Comparison of ENCODE assay signal across 31 mouse cellular contexts in the genomic region with DNA sequence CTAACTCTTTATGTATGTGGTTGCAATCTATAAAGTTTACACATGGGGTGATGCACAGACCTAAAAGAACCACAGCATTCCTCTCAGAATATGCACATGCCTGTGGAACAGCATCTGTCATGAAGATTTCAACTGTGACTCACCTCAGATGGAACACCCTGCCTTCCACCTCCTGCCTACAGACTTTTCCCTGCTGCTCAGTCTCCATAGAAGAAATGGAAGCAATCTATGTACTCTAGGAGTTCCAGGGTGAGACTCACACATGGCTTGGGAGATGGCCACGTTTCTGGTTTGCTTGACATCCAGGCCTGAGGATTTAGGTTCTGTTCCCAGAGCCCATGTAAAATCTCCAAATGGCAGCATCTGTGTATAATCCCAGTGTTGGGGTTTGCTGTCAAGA.
DNase-seq lines count a peak whose midpoint lies in the region; ATAC-seq and TF ChIP-seq lines count a peak whose summit lies in the region.
"Had no signal": no experiment of that assay in that cellular context is flagged by ENCODE, and none has a peak within 500 bp of the region (broad histone marks: within the 10 kb centered on the region; RNA-seq: fewer than 3 reads in every experiment).

No protein-coding gene starts in this region.

- intact Hi-C loops in left cerebral cortex, postnatal 10 days (cut with DNase I): no loop called here

- ATAC-seq in hindbrain, postnatal 0 days: no peak
- ATAC-seq: activated CD4-positive, CD25-positive, alpha-beta regulatory T cell, adult 4 months; forebrain, embryonic 13.5 days; intestine, embryonic 16.5 days; midbrain, embryonic 15.5 days had no signal

- DNase-seq in left cerebral cortex, adult 18-20 months (ENCODE audit: low spot score in 2 of 2): peak; percentile 19 to 23
- DNase-seq in left cerebral cortex, postnatal 10 days (ENCODE audit: extremely low spot score in 1 of 2, low spot score in 2 of 2): no peak
- peak; percentile 4 for DNase-seq in testis, postnatal 10 days (ENCODE audit: low spot score)
- no peak for DNase-seq in testis, postnatal 14 days (ENCODE audit: low spot score)
- peak; percentile 6 to 9 for DNase-seq in frontal cortex, postnatal 25 days (ENCODE audit: low spot score in 2 of 2)
- DNase-seq in telencephalon, adult 2 months (ENCODE audit: low read depth, low spot score): peak; percentile 40
- DNase-seq in hindbrain, postnatal 0 days (ENCODE audit: low spot score): no peak
- DNase-seq in thymus, postnatal 0 days (ENCODE audit: low spot score): no peak
- DNase-seq: adrenal gland, adult 2 months; adrenal gland, postnatal 36 days; B cell, adult 2 months; cerebellum, adult 8-10 months; cerebellum, postnatal 25 days; gastrocnemius, postnatal 14 days; heart, postnatal 36 days; kidney, adult 9 months; kidney, postnatal 14 days; liver; lung, adult 2 months; lung, postnatal 10 days; spleen, adult 18-20 months had no signal

- no peaks in the 10 kb centered on the region for H3K36me3 ChIP-seq in hindbrain, postnatal 0 days (ENCODE audit: insufficient read depth, low read length)
- H3K36me3 ChIP-seq: embryonic facial prominence, embryonic 10.5 days; embryonic facial prominence, embryonic 15.5 days; heart, embryonic 15.5 days; hindbrain, embryonic 12.5 days; midbrain, embryonic 15.5 days; neural tube, embryonic 15.5 days had no signal

- H3K4me3 ChIP-seq in hindbrain, postnatal 0 days (ENCODE audit: low read length): no peak overlapping the region
- H3K4me3 ChIP-seq: embryonic facial prominence, embryonic 10.5 days; embryonic facial prominence, embryonic 15.5 days; forebrain, embryonic 13.5 days; heart, embryonic 15.5 days; hindbrain, embryonic 12.5 days; midbrain, embryonic 15.5 days; neural tube, embryonic 15.5 days had no signal

- WGBS in hindbrain, postnatal 0 days: 76% methylated on average over 1 of the region's 1 CpGs

- no peaks in the 10 kb centered on the region for H3K9me3 ChIP-seq in hindbrain, postnatal 0 days (ENCODE audit: low read length)
- H3K9me3 ChIP-seq: embryonic facial prominence, embryonic 15.5 days; heart, embryonic 15.5 days; midbrain, embryonic 15.5 days; neural tube, embryonic 15.5 days had no signal

- H3K4me1 ChIP-seq in hindbrain, postnatal 0 days (ENCODE audit: insufficient read depth, low read length): no peaks in the 10 kb centered on the region
- H3K4me1 ChIP-seq: embryonic facial prominence, embryonic 10.5 days; embryonic facial prominence, embryonic 15.5 days; forebrain, embryonic 13.5 days; heart, embryonic 15.5 days; hindbrain, embryonic 12.5 days; midbrain, embryonic 15.5 days had no signal

- no peak overlapping the region for H3K4me2 ChIP-seq in hindbrain, postnatal 0 days (ENCODE audit: low read depth, low read length)
- H3K4me2 ChIP-seq: embryonic facial prominence, embryonic 15.5 days; forebrain, embryonic 13.5 days; heart, embryonic 15.5 days; hindbrain, embryonic 12.5 days; midbrain, embryonic 15.5 days; neural tube, embryonic 15.5 days had no signal

- no peak for TF ChIP-seq CTCF in hindbrain, postnatal 0 days (IDR thresholded peaks at IDR 0.05; ENCODE audit: low read depth)

- no peaks in the 10 kb centered on the region for H3K27me3 ChIP-seq in hindbrain, postnatal 0 days (ENCODE audit: insufficient read depth, low read length)
- H3K27me3 ChIP-seq: embryonic facial prominence, embryonic 15.5 days; forebrain, embryonic 13.5 days; heart, embryonic 15.5 days; hindbrain, embryonic 12.5 days; midbrain, embryonic 15.5 days; neural tube, embryonic 15.5 days had no signal

- no peak overlapping the region for H3K27ac ChIP-seq in hindbrain, postnatal 0 days
- H3K27ac ChIP-seq: embryonic facial prominence, embryonic 10.5 days; embryonic facial prominence, embryonic 15.5 days; forebrain, embryonic 13.5 days; heart, embryonic 15.5 days; hindbrain, embryonic 12.5 days; liver, embryonic 14.5 days; midbrain, embryonic 15.5 days had no signal

- H3K9ac ChIP-seq in hindbrain, postnatal 0 days (replicated peaks; ENCODE audit: low read length): no peak overlapping the region
- H3K9ac ChIP-seq: embryonic facial prominence, embryonic 15.5 days; forebrain, embryonic 13.5 days; heart, embryonic 15.5 days; hindbrain, embryonic 12.5 days; liver, embryonic 14.5 days; midbrain, embryonic 15.5 days; neural tube, embryonic 15.5 days had no signal

Comparison
In these comparisons a context has a peak if more than half of its experiments do, and no peak if none do; other contexts are left out.
1. DNase-seq: peak in left cerebral cortex, adult 18-20 months (2 of 2), testis, postnatal 10 days (single experiment), frontal cortex, postnatal 25 days (2 of 2) and telencephalon, adult 2 months (single experiment); none in left cerebral cortex, postnatal 10 days (0 of 2), testis, postnatal 14 days (single experiment), hindbrain, postnatal 0 days (single experiment) and thymus, postnatal 0 days (single experiment).